Mouse (Mus musculus) limb, embryonic 15.5 days (tissue): ENCODE results near the gene Abraxas2. TPM values are rescaled to one million over a fixed set of nuclear protein-coding genes. Genes with fewer than 3 reads are reported as not detected.
A peak's percentile ranks its signal among the peaks of the same experiment; 100 is the strongest.

Source experiments
- ATAC-seq: fragments of 200-750 bp; cut with Nextera tagmentation; 2 replicates; pipeline ENCODE4 v1.8.0; 2017; ENCODE audit warnings: low read depth, moderate TSS enrichment; ENCODE audit not compliant: insufficient number of reproducible peaks, low FRiP score, low TSS enrichment
- H3K27ac ChIP-seq: fragments of 300-500 bp; sonication (generic); 2 replicates; pipeline ENCODE4 v1.5.1; 2015; ENCODE audit warnings: moderate library complexity, mild to moderate bottlenecking, inconsistent platforms
- H3K27me3 ChIP-seq: fragments of 300-500 bp; sonication (generic); 2 replicates; pipeline ENCODE4 v1.6.1; 2015; ENCODE audit warnings: inconsistent platforms
- H3K36me3 ChIP-seq: fragments of 300-500 bp; sonication (generic); 2 replicates; pipeline ENCODE4 v1.6.1; 2015; ENCODE audit warnings: inconsistent platforms
- H3K4me1 ChIP-seq: fragments of 300-500 bp; sonication (generic); 2 replicates; pipeline ENCODE4 v1.6.1; 2015; ENCODE audit warnings: inconsistent platforms
- H3K4me2 ChIP-seq: fragments of 300-500 bp; sonication (generic); 2 replicates; pipeline ENCODE4 v1.6.1; 2015; ENCODE audit warnings: mild to moderate bottlenecking, inconsistent platforms
- H3K4me3 ChIP-seq: fragments of 300-500 bp; sonication (generic); 2 replicates; pipeline ENCODE4 v1.5.1; 2015; ENCODE audit warnings: mild to moderate bottlenecking, inconsistent platforms
- H3K9ac ChIP-seq: fragments of 300-500 bp; sonication (generic); 2 replicates; pipeline ENCODE4 v1.6.1; 2015; ENCODE audit warnings: inconsistent platforms
- H3K9me3 ChIP-seq: fragments of 300-500 bp; sonication (generic); 2 replicates; pipeline ENCODE4 v1.6.1; 2016; ENCODE audit warnings: inconsistent platforms
- WGBS: fragments of 180-500 bp; shearing (Covaris S2); methylation state at CpG from one replicate; pipeline ENCODE4 v1.1.7; 2015; 5-methylcytosine and 5-hydroxymethylcytosine counted together
- polyA plus RNA-seq: library from polyadenylated mRNA; unstranded; fragments of >200 nt; fragmentation: Nextera tagmentation; extraction: Ambion mirVana; gene quantifications from 2 replicates; pipeline ENCODE4 v1.2.1, GENCODE M21; 2015

The Abraxas2 gene
- polyA plus RNA-seq, 1 experiment from 2014 or later: 38.5 TPM

- Histone ChIP-seq H3K4me1 (peaks cover 3% of the 10 kb centered on the region; the same call in 1 of the 2 replicates), H3K4me2 (no peak overlapping the region), H3K9ac (no peak overlapping the region), H3K27ac (no peak overlapping the region), H3K27me3 (no peaks in the 10 kb centered on the region), H3K4me3 (no peak overlapping the region), H3K36me3 (no peaks in the 10 kb centered on the region), H3K9me3 (no peaks in the 10 kb centered on the region)
- 74% methylated on average over 2 of the region's 2 CpGs for WGBS
- no peak for ATAC-seq
Measured at GRCm38 (mm10) chr7:132925227-132925626, 66.2 kb downstream of the Abraxas2 start.

GRCm38 (mm10) chr7:132927201-132927600, 68.2 kb downstream of the Abraxas2 start:
- Histone ChIP-seq H3K4me1 (peaks cover 6% of the 10 kb centered on the region; the same call in 1 of the 2 replicates), H3K36me3 (no peaks in the 10 kb centered on the region), H3K4me2 (no peak overlapping the region), H3K4me3 (no peak overlapping the region), H3K9ac (no peak overlapping the region), H3K27ac (no peak overlapping the region), H3K27me3 (no peaks in the 10 kb centered on the region), H3K9me3 (no peaks in the 10 kb centered on the region)
- WGBS: 62% methylated on average over 3 of the region's 3 CpGs
- ATAC-seq: no peak

GRCm38 (mm10) chr7:132930055-132930454, 71.0 kb downstream of the Abraxas2 start:
- Histone ChIP-seq H3K36me3 (no peaks in the 10 kb centered on the region), H3K4me3 (peak overlapping the region; percentile 95), H3K9ac (peak overlapping the region; percentile 76; the same call in 1 of the 2 replicates), H3K27ac (no peak overlapping the region), H3K27me3 (no peaks in the 10 kb centered on the region), H3K4me1 (peaks cover 12% of the 10 kb centered on the region), H3K9me3 (no peaks in the 10 kb centered on the region), H3K4me2 (peak overlapping the region; percentile 51)
- WGBS: 82% methylated on average over 5 of the region's 5 CpGs
- no peak for ATAC-seq

- WGBS: under 1% methylated on average over 74 of the region's 93 CpGs
- Histone ChIP-seq H3K9ac (peak within 1 kb of the TSS; percentile 90), H3K27ac (peak within 1 kb of the TSS; percentile 98), H3K4me3 (peak within 1 kb of the TSS; percentile 95), H3K9me3 (no peaks in the 10 kb centered on the region), H3K27me3 (no peaks in the 10 kb centered on the region), H3K4me2 (peak within 1 kb of the TSS; percentile 59), H3K36me3 (no peaks in the 10 kb centered on the region), H3K4me1 (peaks cover 12% of the 10 kb centered on the region)
- peak; percentile 99 for ATAC-seq
Measured at GRCm38 (mm10) chr7:132930850-132931559, 72.0 kb downstream of the Abraxas2 start, which contains the start of gene Zranb1. Zranb1 (plus strand) TSS chr7:132931142.

GRCm38 (mm10) chr7:132931560-132932351, 72.7 kb downstream of the Abraxas2 start:
- H3K4me2 ChIP-seq: peak overlapping the region; percentile 59
- ATAC-seq: no peak
- WGBS: under 1% methylated on average over 42 of the region's 55 CpGs

GRCm38 (mm10) chr7:132933331-132933730, 74.3 kb downstream of the Abraxas2 start:
- Histone ChIP-seq H3K4me2 (no peak overlapping the region), H3K36me3 (no peaks in the 10 kb centered on the region), H3K4me1 (peaks cover 12% of the 10 kb centered on the region), H3K9me3 (no peaks in the 10 kb centered on the region), H3K27ac (no peak overlapping the region), H3K4me3 (no peak overlapping the region), H3K9ac (no peak overlapping the region), H3K27me3 (no peaks in the 10 kb centered on the region)
- WGBS: 75% methylated on average over 1 of the region's 1 CpGs
- ATAC-seq: no peak

More at GRCm38 (mm10) chr7:132931560-132932351, 72.7 kb downstream of the Abraxas2 start:
- peaks cover 12% of the 10 kb centered on the region for H3K4me1 ChIP-seq
- H3K36me3 ChIP-seq: no peaks in the 10 kb centered on the region
- H3K27ac ChIP-seq: peak overlapping the region; percentile 98
- no peaks in the 10 kb centered on the region for H3K27me3 ChIP-seq
- H3K9me3 ChIP-seq: no peaks in the 10 kb centered on the region
- peak overlapping the region; percentile 90 for H3K9ac ChIP-seq
- H3K4me3 ChIP-seq: peak overlapping the region; percentile 95

Other genes starting within 250 kb of the Abraxas2 start
- gene Lhpp, start 248.6 kb upstream of the Abraxas2 start, polyA plus RNA-seq: 16.8 and 17.1 TPM in 2 replicates
- gene Fam53b, start 45.3 kb upstream of the Abraxas2 start, polyA plus RNA-seq: 18.5 and 20.2 TPM in 2 replicates
- gene Eef1akmt2, start 6.6 kb upstream of the Abraxas2 start, polyA plus RNA-seq: 63.2 and 65.9 TPM in 2 replicates
- 13.6 and 16.2 TPM in 2 replicates for gene Zranb1, start 71.9 kb downstream of the Abraxas2 start, polyA plus RNA-seq